Mouse (Mus musculus): Measurements from ENCODE around the gene Col12a1. TPM values are rescaled to one million over a fixed set of nuclear protein-coding genes. Genes with fewer than 3 reads are reported as not detected.
"Not testable (repeated sequence)": the region's sequence is repeated elsewhere in the genome, so short reads cannot be mapped to it uniquely, and the experiment has no call there.

The Col12a1 gene
- polyA plus RNA-seq, 1 experiment from 2014 or later: 12.1 TPM

DNA sequence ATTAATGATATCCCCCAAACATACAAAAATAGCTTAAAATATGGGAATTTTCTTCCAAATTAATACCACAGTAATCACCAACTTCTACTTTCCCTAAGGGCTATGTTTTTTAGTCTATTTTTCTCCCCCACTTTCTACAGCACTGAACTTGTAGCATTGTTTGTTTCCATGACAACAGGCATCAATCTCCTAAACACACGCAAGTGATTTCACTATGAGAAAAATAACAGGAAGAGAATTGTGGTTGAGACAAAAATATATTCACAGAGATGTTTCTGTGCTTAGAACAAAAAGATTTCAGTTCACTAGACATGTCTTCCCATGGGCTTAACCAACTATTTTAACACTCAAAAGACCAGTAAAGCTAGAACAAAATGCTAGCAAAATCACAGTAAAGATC lies 32.6 kb downstream of the Col12a1 start:
- Histone ChIP-seq H3K9ac (no peak overlapping the region), H3K27ac (replicated peaks) (no peak overlapping the region), H3K4me3 (no peak overlapping the region), H3K4me1 (replicated peaks) (peaks cover 18% of the 10 kb centered on the region), H3K9me3 (no peaks in the 10 kb centered on the region), H3K4me2 (no peak overlapping the region), H3K36me3 (no peaks in the 10 kb centered on the region), H3K27me3 (no peaks in the 10 kb centered on the region)
- WGBS: 14% methylated on average over 1 of the region's 1 CpGs
- ATAC-seq (ENCODE audit: low read depth): no peak

DNA sequence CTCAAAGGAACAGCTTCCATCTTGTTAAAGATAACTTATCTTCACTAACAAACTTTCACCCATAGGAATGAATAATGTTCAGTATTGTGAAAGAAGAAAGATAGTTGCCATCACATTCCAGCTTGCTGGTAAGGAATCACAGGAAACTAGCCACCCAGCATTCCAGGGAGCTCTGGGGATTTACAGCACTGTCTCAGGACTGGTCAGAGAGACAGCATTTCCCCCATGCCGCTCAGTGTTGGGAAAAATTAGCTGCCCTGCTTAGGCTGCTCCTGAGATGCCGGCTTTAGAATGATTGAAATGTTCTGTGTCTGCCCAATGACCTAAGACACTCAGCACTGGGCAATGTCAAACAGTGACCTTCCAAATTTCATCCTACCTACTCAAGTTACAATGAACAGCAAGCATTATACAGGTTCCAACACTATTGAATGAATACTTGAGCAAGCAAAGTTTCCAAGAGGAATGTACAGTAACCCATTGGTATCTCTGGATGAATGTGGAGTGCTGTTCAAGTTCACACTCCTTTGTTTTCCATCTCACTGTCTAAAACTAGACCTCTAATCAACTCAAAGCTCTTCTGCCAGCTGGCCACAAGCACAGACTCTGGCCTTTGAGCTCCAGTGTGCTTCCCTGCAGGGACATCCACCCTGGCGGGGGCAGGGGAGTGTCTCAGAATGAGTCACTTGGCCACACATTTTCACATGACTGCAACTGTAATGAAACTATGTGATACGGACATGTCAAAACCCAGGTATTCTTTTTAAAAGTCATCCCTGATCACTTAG lies 38.0 kb downstream of the Col12a1 start:
- ATAC-seq (ENCODE audit: low read depth): no peak

DNA sequence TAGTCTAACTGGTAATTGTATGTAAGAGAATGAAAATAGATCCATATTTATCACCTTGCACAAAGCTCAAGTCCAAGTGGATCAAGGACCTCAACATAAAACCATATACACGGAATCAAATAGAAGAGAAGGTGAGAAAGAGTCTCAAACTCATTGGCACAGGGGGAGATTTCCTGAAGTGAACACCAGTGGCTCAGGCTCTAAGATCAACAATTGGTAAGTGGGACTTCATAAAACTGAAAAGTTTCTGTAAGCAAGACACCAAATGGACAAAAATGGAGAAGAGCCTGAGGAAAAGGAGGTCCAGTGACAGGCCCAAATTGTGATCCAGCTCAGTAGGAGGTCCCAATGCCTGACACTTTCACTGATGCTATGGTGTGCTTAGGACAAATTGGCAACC lies 49.8 kb downstream of the Col12a1 start:
- not testable (repeated sequence) for H3K4me1 ChIP-seq (replicated peaks); H3K27me3 ChIP-seq; H3K27ac ChIP-seq (replicated peaks); H3K4me2 ChIP-seq; H3K9ac ChIP-seq; H3K9me3 ChIP-seq; ATAC-seq (ENCODE audit: low read depth); H3K36me3 ChIP-seq; H3K4me3 ChIP-seq
- 94% methylated on average over 1 of the region's 1 CpGs for WGBS

More for the DNA sequence above, 38.0 kb downstream of the Col12a1 start:
- Histone ChIP-seq H3K27me3 (no peaks in the 10 kb centered on the region), H3K36me3 (no peaks in the 10 kb centered on the region), H3K4me2 (no peak overlapping the region), H3K27ac (replicated peaks) (no peak overlapping the region), H3K4me1 (replicated peaks) (no peaks in the 10 kb centered on the region), H3K9ac (no peak overlapping the region), H3K9me3 (no peaks in the 10 kb centered on the region), H3K4me3 (no peak overlapping the region)
- whole genome bisulfite sequencing: 80% methylated on average over 4 of the region's 4 CpGs

DNA sequence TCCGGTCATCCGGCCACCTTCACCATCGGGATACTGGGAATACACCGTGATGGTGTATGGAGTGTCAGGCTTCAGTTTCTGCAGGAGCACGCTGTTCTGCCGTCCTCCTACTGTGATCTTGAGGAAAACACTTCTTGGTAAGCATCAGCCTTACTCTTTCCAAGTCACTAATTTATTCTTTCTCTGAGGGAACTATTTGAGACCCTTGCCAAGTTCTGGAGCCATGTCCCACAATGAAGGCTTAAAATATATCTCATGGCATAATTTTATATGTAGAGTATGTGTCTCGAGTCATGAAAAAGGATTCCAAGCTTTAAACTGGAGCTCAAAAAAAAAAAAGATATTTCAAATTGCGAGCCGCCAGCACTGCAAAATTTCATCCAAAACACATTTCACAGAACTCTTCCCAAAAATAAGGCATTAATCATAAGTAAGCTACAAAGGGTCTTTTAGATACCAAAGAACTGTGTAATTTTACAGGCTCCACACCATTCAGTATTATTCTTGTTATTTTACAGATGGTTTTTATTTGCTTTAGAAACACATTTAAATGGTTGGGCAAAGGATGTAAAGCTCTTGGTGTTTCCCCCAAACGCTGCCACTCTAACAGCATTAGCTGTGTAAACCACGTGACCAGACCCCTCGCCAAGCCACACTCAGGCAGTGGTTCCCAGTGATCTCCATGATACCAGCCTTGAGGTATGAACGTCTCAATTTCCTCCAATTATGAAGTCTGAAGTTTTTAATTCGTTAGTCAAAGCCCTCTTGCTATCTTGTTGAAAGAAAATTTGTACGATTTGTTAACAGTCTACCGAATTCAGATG lies 65.1 kb downstream of the Col12a1 start:
- H3K9me3 ChIP-seq: no peaks in the 10 kb centered on the region
- H3K4me2 ChIP-seq: no peak overlapping the region
- no peak overlapping the region for H3K27ac ChIP-seq (replicated peaks)
- WGBS: 88% methylated on average over 16 of the region's 16 CpGs
- no peaks in the 10 kb centered on the region for H3K4me1 ChIP-seq (replicated peaks)
- H3K36me3 ChIP-seq: no peaks in the 10 kb centered on the region
- no peaks in the 10 kb centered on the region for H3K27me3 ChIP-seq
- no peak overlapping the region for H3K4me3 ChIP-seq
- ATAC-seq (ENCODE audit: low read depth): no peak
- no peak overlapping the region for H3K9ac ChIP-seq

DNA sequence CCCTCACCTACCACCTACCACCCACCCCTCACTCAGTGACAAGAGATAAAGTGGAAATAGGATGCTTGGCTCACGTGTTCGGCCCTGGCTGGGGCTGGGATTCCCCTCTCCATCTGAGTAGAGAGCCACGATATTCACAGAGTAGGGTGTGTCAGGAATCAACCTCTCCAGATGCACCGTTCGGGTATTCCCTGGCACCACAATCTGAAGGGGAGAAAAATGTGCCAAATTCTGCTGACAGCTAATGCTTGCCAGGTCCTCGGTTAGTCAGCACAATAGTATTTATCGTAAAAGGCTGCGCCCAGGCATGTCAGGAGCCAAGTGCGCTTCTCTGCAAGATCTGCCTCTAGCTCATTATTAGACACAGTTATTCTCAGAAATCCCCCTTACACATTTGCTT lies 70.0 kb downstream of the Col12a1 start:
- H3K27me3 ChIP-seq: no peaks in the 10 kb centered on the region
- no peak overlapping the region for H3K9ac ChIP-seq
- WGBS: 88% methylated on average over 9 of the region's 9 CpGs
- H3K9me3 ChIP-seq: no peaks in the 10 kb centered on the region
- H3K27ac ChIP-seq (replicated peaks): no peak overlapping the region
- no peaks in the 10 kb centered on the region for H3K36me3 ChIP-seq
- H3K4me3 ChIP-seq: no peak overlapping the region
- H3K4me1 ChIP-seq (replicated peaks): no peaks in the 10 kb centered on the region
- no peak overlapping the region for H3K4me2 ChIP-seq
- ATAC-seq (ENCODE audit: low read depth): no peak

GRCm38 (mm10) chr9:79645757-79646156 lies 72.9 kb downstream of the Col12a1 start:
- Histone ChIP-seq H3K9ac (no peak overlapping the region), H3K9me3 (no peaks in the 10 kb centered on the region), H3K4me2 (no peak overlapping the region), H3K27me3 (no peaks in the 10 kb centered on the region), H3K27ac (replicated peaks) (no peak overlapping the region), H3K4me1 (replicated peaks) (no peaks in the 10 kb centered on the region), H3K4me3 (no peak overlapping the region), H3K36me3 (no peaks in the 10 kb centered on the region)
- no peak for ATAC-seq (ENCODE audit: low read depth)
- 88% methylated on average over 3 of the region's 3 CpGs for WGBS

- no peaks in the 10 kb centered on the region for H3K27me3 ChIP-seq
- H3K4me2 ChIP-seq: no peak overlapping the region
- no peak overlapping the region for H3K4me3 ChIP-seq
- no peak for ATAC-seq (ENCODE audit: low read depth)
- H3K36me3 ChIP-seq: no peaks in the 10 kb centered on the region
- H3K9ac ChIP-seq: no peak overlapping the region
- no peak overlapping the region for H3K27ac ChIP-seq (replicated peaks)
- no peaks in the 10 kb centered on the region for H3K4me1 ChIP-seq (replicated peaks)
- WGBS: 84% methylated on average over 11 of the region's 11 CpGs
- no peaks in the 10 kb centered on the region for H3K9me3 ChIP-seq
Measured at GRCm38 (mm10) chr9:79639430-79640090, 79.1 kb downstream of the Col12a1 start.

DNA sequence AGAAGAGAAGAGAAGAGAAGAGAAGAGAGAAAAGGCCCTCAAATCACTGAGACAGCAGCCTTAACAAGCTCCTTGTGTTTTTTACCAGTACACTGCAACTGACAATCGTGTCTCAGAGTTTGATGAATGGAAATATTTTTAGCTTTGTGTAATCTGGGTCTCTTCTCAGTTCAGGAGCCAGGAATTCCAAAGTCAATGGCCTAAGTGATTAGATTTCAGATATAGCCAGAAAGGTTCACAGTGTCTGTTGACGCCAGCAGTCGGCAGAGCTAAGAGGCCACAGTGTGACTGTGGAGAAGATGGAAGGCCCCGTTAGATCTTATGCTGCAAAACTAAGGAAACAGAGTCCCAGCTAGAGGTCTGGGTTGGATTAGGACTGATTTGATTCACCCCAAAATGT lies 80.8 kb downstream of the Col12a1 start:
- no peaks in the 10 kb centered on the region for H3K4me1 ChIP-seq (replicated peaks)
- H3K9ac ChIP-seq: no peak overlapping the region
- no peak overlapping the region for H3K27ac ChIP-seq (replicated peaks)
- H3K4me3 ChIP-seq: no peak overlapping the region
- H3K36me3 ChIP-seq: no peaks in the 10 kb centered on the region
- ATAC-seq (ENCODE audit: low read depth): no peak
- WGBS: 75% methylated on average over 4 of the region's 4 CpGs
- H3K27me3 ChIP-seq: no peaks in the 10 kb centered on the region
- H3K4me2 ChIP-seq: no peak overlapping the region
- H3K9me3 ChIP-seq: no peaks in the 10 kb centered on the region

DNA sequence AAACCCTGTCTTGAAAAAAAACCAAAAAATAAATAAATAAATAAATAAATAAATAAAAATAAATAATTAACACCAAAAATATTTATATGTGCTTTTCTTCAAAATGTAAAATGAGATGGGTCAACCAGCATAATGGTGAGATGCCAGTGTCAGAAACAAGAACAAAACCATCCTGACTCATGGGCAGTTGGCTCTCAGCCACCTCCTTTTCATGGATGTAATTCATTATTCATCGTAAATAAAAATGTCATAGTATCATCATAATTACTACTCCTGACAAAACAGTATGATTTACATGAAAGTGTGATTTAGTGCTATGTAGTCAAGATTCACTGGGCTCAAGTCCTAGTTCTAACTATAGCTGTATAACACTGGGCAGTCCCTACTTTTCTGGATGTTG lies 84.6 kb downstream of the Col12a1 start:
- Histone ChIP-seq H3K4me3 (no peak overlapping the region), H3K9me3 (no peaks in the 10 kb centered on the region), H3K4me2 (no peak overlapping the region), H3K27me3 (no peaks in the 10 kb centered on the region), H3K36me3 (no peaks in the 10 kb centered on the region), H3K4me1 (replicated peaks) (no peaks in the 10 kb centered on the region), H3K27ac (replicated peaks) (no peak overlapping the region), H3K9ac (no peak overlapping the region)
- ATAC-seq (ENCODE audit: low read depth): no peak
- WGBS: 95% methylated on average over 1 of the region's 1 CpGs

- Histone ChIP-seq H3K4me1 (replicated peaks) (no peaks in the 10 kb centered on the region), H3K27me3 (no peaks in the 10 kb centered on the region), H3K4me2 (no peak overlapping the region), H3K27ac (replicated peaks) (no peak overlapping the region), H3K4me3 (no peak overlapping the region), H3K9me3 (no peaks in the 10 kb centered on the region), H3K9ac (no peak overlapping the region), H3K36me3 (no peaks in the 10 kb centered on the region)
- ATAC-seq (ENCODE audit: low read depth): no peak
- 92% methylated on average over 7 of the region's 7 CpGs for WGBS
Measured at GRCm38 (mm10) chr9:79631186-79631585, 87.4 kb downstream of the Col12a1 start.

GRCm38 (mm10) chr9:79618839-79619597 lies 99.6 kb downstream of the Col12a1 start:
- no peaks in the 10 kb centered on the region for H3K36me3 ChIP-seq
- no peak overlapping the region for H3K9ac ChIP-seq
- no peaks in the 10 kb centered on the region for H3K9me3 ChIP-seq
- no peak overlapping the region for H3K4me3 ChIP-seq
- no peaks in the 10 kb centered on the region for H3K27me3 ChIP-seq
- no peak overlapping the region for H3K27ac ChIP-seq (replicated peaks)
- 0 out of 2 replicates have a peak, but pooled peaks cover 5% of the 10 kb centered on the region for H3K4me1 ChIP-seq (replicated peaks)
- WGBS: 87% methylated on average over 6 of the region's 6 CpGs
- H3K4me2 ChIP-seq: no peak overlapping the region
- ATAC-seq (ENCODE audit: low read depth): no peak

Measured in neural tube, embryonic 13.5 days (tissue).